Mouse (Mus musculus): ENCODE measurements at regions not wholly inside any gene's neighbourhood (a gene's known extent, or its start where the extent isn't known, plus 50 kb on each side); places are given as distances from the start of the nearest gene placed in this dataset.

GRCm38 (mm10) chr15:24422333-24422942 is 991.1 kb downstream of the Basp1 start:
- no peak for TF ChIP-seq ELF1 (IDR thresholded peaks at IDR 0.05; ENCODE audit: low read depth, low read length)
- no peak for TF ChIP-seq MAZ (IDR thresholded peaks at IDR 0.05; ENCODE audit: low read depth, low read length)
- no peak for TF ChIP-seq CTCF (conservative IDR thresholded peaks at IDR 0.05 in 1 of 2, IDR thresholded peaks at IDR 0.05 in 1 of 2; ENCODE audit: low read depth in 2 of 2, low read length in 2 of 2)
- TF ChIP-seq ETS1 (conservative IDR thresholded peaks at IDR 0.05; ENCODE audit: low read depth, low read length): no peak
- no peak for TF ChIP-seq POLR2A (IDR thresholded peaks at IDR 0.05; ENCODE audit: low read depth, low read length)

All from CH12.LX (cell line).